Mouse (Mus musculus) embryonic facial prominence, embryonic 12.5 days (tissue): ENCODE results near the gene Fgd6. TPM values are rescaled to one million over a fixed set of nuclear protein-coding genes. Genes with fewer than 3 reads are reported as not detected.

ENCODE experiments used
- ATAC-seq: fragments of 200-750 bp; cut with Nextera tagmentation; 2 replicates; pipeline ENCODE4 v1.8.0; 2017; ENCODE audit not compliant: insufficient number of reproducible peaks, insufficient read depth, low FRiP score, low TSS enrichment
- H3K27ac ChIP-seq: fragments of 300-500 bp; sonication (generic); 2 replicates; pipeline ENCODE4 v1.5.1; 2016; ENCODE audit warnings: mild to moderate bottlenecking
- H3K27me3 ChIP-seq: fragments of 300-500 bp; sonication (generic); 2 replicates; pipeline ENCODE4 v1.6.1; 2016; ENCODE audit warnings: mild to moderate bottlenecking, moderate library complexity
- H3K36me3 ChIP-seq: fragments of 300-500 bp; sonication (generic); 2 replicates; pipeline ENCODE4 v1.6.1; 2016; ENCODE audit warnings: mild to moderate bottlenecking
- H3K4me1 ChIP-seq: fragments of 300-500 bp; sonication (generic); 2 replicates; pipeline ENCODE4 v1.6.1; 2016
- H3K4me2 ChIP-seq: fragments of 300-500 bp; sonication (generic); replicated peaks from 2 replicates; pipeline ENCODE4 v1.6.1; 2016; ENCODE audit warnings: mild to moderate bottlenecking, moderate library complexity
- H3K4me3 ChIP-seq: fragments of 300-500 bp; sonication (generic); 2 replicates; pipeline ENCODE4 v1.5.1; 2016; ENCODE audit warnings: mild to moderate bottlenecking
- H3K9ac ChIP-seq: fragments of 300-500 bp; sonication (generic); 2 replicates; pipeline ENCODE4 v1.6.1; 2016; ENCODE audit warnings: mild to moderate bottlenecking, moderate library complexity
- H3K9me3 ChIP-seq: fragments of 300-500 bp; sonication (generic); 2 replicates; pipeline ENCODE4 v1.6.1; 2016; ENCODE audit warnings: mild to moderate bottlenecking, moderate library complexity
- WGBS: fragments of 180-500 bp; shearing (Covaris S2); methylation state at CpG from one replicate; pipeline ENCODE4 v1.1.7; 2016; 5-methylcytosine and 5-hydroxymethylcytosine counted together
- polyA plus RNA-seq: library from polyadenylated mRNA; unstranded; fragments of >200 nt; fragmentation: Nextera tagmentation; extraction: Ambion mirVana; gene quantifications from 2 replicates; pipeline ENCODE4 v1.2.1, GENCODE M21; 2016

The Fgd6 gene
- polyA plus RNA-seq, 1 experiment from 2014 or later = 4.0 TPM

GRCm38 (mm10) chr10:94120676-94121075 lies 84.9 kb downstream of the Fgd6 start:
- 0 out of 2 replicates have a peak, but pooled peaks cover 6% of the 10 kb centered on the region for H3K36me3 ChIP-seq
- H3K9ac ChIP-seq = no peak overlapping the region
- H3K4me1 ChIP-seq = peaks cover 3% of the 10 kb centered on the region; the same call in 1 of the 2 replicates
- H3K27ac ChIP-seq = no peak overlapping the region
- no peak overlapping the region for H3K4me3 ChIP-seq
- H3K9me3 ChIP-seq = no peaks in the 10 kb centered on the region
- no peak for ATAC-seq
- 90% methylated on average over 9 of the region's 9 CpGs for WGBS
- H3K27me3 ChIP-seq = no peaks in the 10 kb centered on the region
- H3K4me2 ChIP-seq = no peak overlapping the region

DNA sequence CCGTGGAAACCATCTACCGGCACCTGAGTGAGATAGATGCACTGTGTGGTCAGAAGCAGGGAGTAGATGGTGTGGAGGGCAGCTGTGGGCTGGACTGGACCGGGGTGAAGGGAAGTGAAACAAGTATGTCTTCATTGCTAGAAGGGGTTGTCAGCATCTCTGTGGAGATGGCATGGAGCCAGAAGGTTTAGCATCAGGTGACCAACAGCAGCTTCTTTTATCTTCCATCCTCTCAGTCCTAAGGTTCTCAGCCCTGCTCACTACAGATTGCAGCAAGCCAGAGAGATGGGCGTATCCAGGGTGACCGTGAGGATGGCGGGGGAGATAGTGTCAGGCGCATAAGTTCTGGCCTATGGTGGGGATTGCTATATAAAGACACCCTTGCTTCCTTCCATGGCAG lies 86.8 kb downstream of the Fgd6 start:
- no peaks in the 10 kb centered on the region for H3K9me3 ChIP-seq
- H3K4me2 ChIP-seq = no peak overlapping the region
- no peak overlapping the region for H3K27ac ChIP-seq
- no peaks in the 10 kb centered on the region for H3K4me1 ChIP-seq
- no peak overlapping the region for H3K9ac ChIP-seq
- H3K27me3 ChIP-seq = no peaks in the 10 kb centered on the region
- WGBS = 94% methylated on average over 7 of the region's 7 CpGs
- ATAC-seq = no peak
- no peak overlapping the region for H3K4me3 ChIP-seq
- 0 out of 2 replicates have a peak, but pooled peaks cover 6% of the 10 kb centered on the region for H3K36me3 ChIP-seq

GRCm38 (mm10) chr10:94123581-94123980 lies 87.8 kb downstream of the Fgd6 start:
- 85% methylated on average over 5 of the region's 5 CpGs for WGBS
- Histone ChIP-seq H3K4me2 (no peak overlapping the region), H3K9me3 (no peaks in the 10 kb centered on the region), H3K27ac (no peak overlapping the region), H3K9ac (no peak overlapping the region), H3K4me1 (no peaks in the 10 kb centered on the region), H3K4me3 (no peak overlapping the region), H3K36me3 (0 out of 2 replicates have a peak, but pooled peaks cover 6% of the 10 kb centered on the region), H3K27me3 (no peaks in the 10 kb centered on the region)
- ATAC-seq = no peak

- H3K4me2 ChIP-seq = no peak overlapping the region
- H3K27me3 ChIP-seq = no peaks in the 10 kb centered on the region
- no peak for ATAC-seq
- 0 out of 2 replicates have a peak, but pooled peaks cover 6% of the 10 kb centered on the region for H3K36me3 ChIP-seq
- WGBS = 80% methylated on average over 5 of the region's 5 CpGs
- H3K27ac ChIP-seq = no peak overlapping the region
- no peak overlapping the region for H3K4me3 ChIP-seq
- H3K9ac ChIP-seq = no peak overlapping the region
- no peaks in the 10 kb centered on the region for H3K9me3 ChIP-seq
- no peaks in the 10 kb centered on the region for H3K4me1 ChIP-seq
Measured at GRCm38 (mm10) chr10:94124376-94124775, 88.6 kb downstream of the Fgd6 start.

DNA sequence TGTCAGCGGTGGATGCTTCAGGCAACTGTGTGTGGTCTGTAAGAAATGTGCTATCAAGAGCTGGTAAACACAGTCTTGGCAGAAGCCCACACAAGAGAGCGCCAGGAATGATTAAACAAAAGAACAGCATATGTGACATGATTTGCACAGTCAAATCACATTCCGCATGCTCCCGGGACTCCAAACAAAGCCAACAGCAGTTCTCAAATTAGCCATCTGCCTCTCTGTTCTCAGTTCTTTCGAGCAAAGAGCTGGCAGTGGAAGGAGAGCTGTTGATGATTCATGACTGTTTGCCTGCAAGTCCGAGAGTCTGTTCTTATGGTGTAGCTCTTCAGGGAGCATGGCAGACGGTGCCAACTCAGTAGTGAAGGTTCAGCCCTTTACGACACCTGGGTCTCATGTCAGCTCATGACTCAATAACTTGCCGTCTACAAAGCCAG lies 93.9 kb downstream of the Fgd6 start:
- no peak for ATAC-seq
- Histone ChIP-seq H3K4me2 (no peak overlapping the region), H3K4me3 (no peak overlapping the region), H3K27me3 (no peaks in the 10 kb centered on the region), H3K4me1 (no peaks in the 10 kb centered on the region), H3K27ac (0 out of 2 replicates have a peak overlapping the region, but pooled peaks have one; percentile 46), H3K36me3 (no peaks in the 10 kb centered on the region), H3K9ac (no peak overlapping the region), H3K9me3 (no peaks in the 10 kb centered on the region)
- WGBS = 76% methylated on average over 9 of the region's 9 CpGs

DNA sequence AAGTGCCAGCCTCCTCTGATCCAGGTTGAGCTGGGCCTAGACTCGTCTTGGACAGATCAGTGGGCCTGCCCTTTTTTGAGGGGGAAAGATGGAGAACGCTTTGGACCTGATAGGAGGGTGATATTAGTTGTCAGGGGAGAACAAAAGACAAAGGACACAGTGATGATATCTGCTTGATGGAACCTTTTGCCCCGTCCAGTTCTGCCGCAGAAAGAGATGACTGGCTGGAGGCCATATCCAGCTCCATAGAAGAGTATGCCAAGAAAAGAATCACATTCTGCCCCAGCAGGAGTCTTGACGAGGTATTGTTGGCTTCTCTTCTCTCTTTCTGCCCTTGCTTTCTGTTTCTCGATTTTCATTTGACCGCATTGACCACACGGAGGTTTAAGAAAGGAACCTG lies 97.3 kb downstream of the Fgd6 start:
- no peaks in the 10 kb centered on the region for H3K9me3 ChIP-seq
- H3K36me3 ChIP-seq = no peaks in the 10 kb centered on the region
- 80% methylated on average over 8 of the region's 8 CpGs for WGBS
- no peak overlapping the region for H3K9ac ChIP-seq
- H3K27me3 ChIP-seq = no peaks in the 10 kb centered on the region
- H3K4me3 ChIP-seq = no peak overlapping the region
- no peak overlapping the region for H3K4me2 ChIP-seq
- ATAC-seq = no peak
- no peak overlapping the region for H3K27ac ChIP-seq
- H3K4me1 ChIP-seq = no peaks in the 10 kb centered on the region

- no peaks in the 10 kb centered on the region for H3K9me3 ChIP-seq
- no peaks in the 10 kb centered on the region for H3K27me3 ChIP-seq
- H3K4me3 ChIP-seq = no peak overlapping the region
- ATAC-seq = no peak
- H3K4me1 ChIP-seq = no peaks in the 10 kb centered on the region
- H3K36me3 ChIP-seq = no peaks in the 10 kb centered on the region
- H3K9ac ChIP-seq = no peak overlapping the region
- 77% methylated on average over 7 of the region's 7 CpGs for WGBS
- no peak overlapping the region for H3K27ac ChIP-seq
- H3K4me2 ChIP-seq = no peak overlapping the region
Measured at GRCm38 (mm10) chr10:94133674-94134073, 97.9 kb downstream of the Fgd6 start.

DNA sequence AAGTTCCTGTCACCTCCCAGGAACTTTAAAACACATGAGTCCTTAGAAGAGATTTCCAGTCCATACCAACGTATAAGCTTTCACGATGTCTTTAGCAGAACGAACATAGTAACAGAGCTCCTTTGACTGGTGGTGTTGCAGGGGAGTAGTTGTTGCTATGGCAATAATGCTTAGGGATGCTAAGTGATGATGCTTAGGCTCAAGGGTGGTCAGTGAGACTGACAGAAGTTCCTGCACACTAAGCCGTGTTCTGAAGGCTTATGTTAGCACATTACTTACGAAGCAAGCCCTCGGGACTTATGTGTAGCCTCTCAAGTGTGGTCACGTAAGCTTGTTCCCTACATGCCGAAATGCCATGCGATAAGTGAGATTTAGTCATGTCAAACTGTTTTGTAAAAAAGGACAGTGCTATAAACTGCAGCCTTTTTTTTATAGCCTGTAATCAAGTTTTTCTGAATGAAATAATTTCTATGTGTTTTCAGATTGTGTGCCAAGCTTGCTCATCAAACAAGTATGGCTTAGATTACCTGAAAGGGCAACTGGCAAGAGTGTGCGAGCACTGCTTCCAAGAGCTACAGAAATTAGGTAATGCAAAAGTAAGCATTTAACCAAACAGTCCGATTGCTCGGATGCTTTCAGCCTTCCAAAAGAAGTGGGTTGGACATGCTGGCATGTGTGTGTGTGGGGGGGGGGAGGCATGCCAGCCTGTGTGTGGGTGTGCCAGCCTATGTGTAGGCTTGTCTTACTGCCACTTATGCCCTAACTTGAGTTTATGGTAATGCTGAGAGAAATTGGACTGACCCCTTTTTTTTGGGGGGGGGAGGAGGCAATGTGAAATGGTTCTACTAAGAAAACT lies 99.0 kb downstream of the Fgd6 start:
- no peaks in the 10 kb centered on the region for H3K9me3 ChIP-seq
- H3K36me3 ChIP-seq = no peaks in the 10 kb centered on the region
- no peak overlapping the region for H3K4me3 ChIP-seq
- H3K27me3 ChIP-seq = no peaks in the 10 kb centered on the region
- ATAC-seq = no peak
- 88% methylated on average over 12 of the region's 12 CpGs for WGBS
- H3K27ac ChIP-seq = no peak overlapping the region
- H3K9ac ChIP-seq = no peak overlapping the region
- no peaks in the 10 kb centered on the region for H3K4me1 ChIP-seq
- H3K4me2 ChIP-seq = no peak overlapping the region

DNA sequence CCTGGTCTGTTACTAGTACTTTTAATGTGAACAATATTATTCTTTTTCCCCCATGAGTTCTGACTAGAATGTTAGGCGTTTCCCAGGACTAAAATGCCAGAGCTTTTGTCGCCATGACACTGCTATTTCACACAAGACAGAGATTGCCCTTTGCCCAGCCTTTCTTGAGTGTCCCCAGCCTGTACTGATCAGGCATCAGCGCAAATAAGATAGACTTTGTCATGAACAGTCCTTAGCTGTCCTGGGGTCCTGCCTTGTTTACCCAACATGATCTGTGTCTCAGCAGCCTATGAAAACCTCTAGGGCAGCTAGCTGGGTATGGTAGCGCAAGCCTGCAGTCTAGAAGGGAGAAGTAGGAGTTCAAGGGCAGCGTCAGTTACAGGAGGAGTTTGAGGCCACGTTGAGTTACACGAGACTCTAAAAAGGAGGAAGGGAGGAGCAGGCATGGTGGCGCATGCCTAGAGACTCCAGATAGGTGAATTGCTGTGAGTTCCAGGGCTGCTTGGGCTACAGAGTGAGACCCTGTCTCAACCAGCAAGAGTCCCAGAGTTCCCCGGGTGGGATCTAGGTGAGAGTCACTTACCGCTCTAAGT lies 103.2 kb downstream of the Fgd6 start:
- H3K36me3 ChIP-seq = peaks cover 5% of the 10 kb centered on the region; the same call in 1 of the 2 replicates
- WGBS = 93% methylated on average over 10 of the region's 10 CpGs
- H3K4me3 ChIP-seq = no peak overlapping the region
- H3K9me3 ChIP-seq = no peaks in the 10 kb centered on the region
- H3K4me2 ChIP-seq = no peak overlapping the region
- peaks cover 15% of the 10 kb centered on the region for H3K4me1 ChIP-seq
- no peak for ATAC-seq
- no peaks in the 10 kb centered on the region for H3K27me3 ChIP-seq
- H3K27ac ChIP-seq = no peak overlapping the region
- no peak overlapping the region for H3K9ac ChIP-seq

- Histone ChIP-seq H3K36me3 (peaks cover 5% of the 10 kb centered on the region; the same call in 1 of the 2 replicates), H3K9me3 (no peaks in the 10 kb centered on the region), H3K4me3 (no peak overlapping the region), H3K4me2 (no peak overlapping the region), H3K27ac (peak overlapping the region; percentile 23; the same call in 1 of the 2 replicates), H3K9ac (no peak overlapping the region), H3K27me3 (no peaks in the 10 kb centered on the region), H3K4me1 (peaks cover 15% of the 10 kb centered on the region)
- ATAC-seq = no peak
- WGBS = 54% methylated on average over 3 of the region's 3 CpGs
Measured at GRCm38 (mm10) chr10:94140227-94140931, 104.6 kb downstream of the Fgd6 start.

- Histone ChIP-seq H3K4me2 (no peak overlapping the region), H3K27ac (no peak overlapping the region), H3K9me3 (no peaks in the 10 kb centered on the region), H3K27me3 (no peaks in the 10 kb centered on the region), H3K4me3 (no peak overlapping the region), H3K4me1 (peaks cover 15% of the 10 kb centered on the region), H3K9ac (no peak overlapping the region), H3K36me3 (peaks cover 5% of the 10 kb centered on the region; the same call in 1 of the 2 replicates)
- 89% methylated on average over 3 of the region's 3 CpGs for WGBS
- ATAC-seq = no peak
Measured at GRCm38 (mm10) chr10:94142427-94142826, 106.6 kb downstream of the Fgd6 start.
